Mouse (Mus musculus): ENCODE data around the gene Large2. TPM values are rescaled to one million over a fixed set of nuclear protein-coding genes. Genes with fewer than 3 reads are reported as not detected.

Gene Large2
- polyA plus RNA-seq, 2 experiments = 2.3 to 3.1 TPM

DNA sequence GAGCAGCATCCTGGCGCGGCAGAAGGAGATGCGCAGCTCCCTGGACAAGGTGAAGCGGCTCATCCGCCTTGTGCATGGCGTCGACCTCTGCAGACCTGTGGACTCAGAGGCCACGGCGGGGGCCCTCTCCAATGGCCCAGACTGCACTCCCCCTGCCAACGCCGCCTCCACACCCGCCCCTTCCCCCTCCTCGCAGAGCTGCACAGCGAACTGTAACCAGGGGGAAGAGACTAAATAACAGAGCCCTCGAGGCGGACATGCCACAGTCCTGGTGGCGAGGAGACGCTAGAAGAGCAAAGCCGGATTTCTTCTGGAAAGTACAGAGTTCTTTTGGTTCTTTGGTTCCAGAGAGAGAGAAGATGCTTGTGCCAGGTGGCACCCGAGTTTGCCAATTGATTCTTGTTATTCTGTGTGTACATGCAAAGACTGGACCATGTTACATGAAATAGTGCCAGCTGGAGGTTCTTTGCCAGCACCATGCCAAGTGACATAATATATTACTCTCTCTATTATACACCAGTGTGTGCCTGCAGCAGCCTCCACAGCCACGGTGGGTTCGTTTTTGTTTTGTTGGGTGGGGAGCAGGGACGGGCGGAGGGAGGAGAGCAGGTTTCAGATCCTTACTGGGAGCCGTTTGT, 14.4 kb downstream of the Large2 start:
- WGBS (ENCODE audit: insufficient replicate concordance) = 72% methylated on average over 25 of the region's 25 CpGs
- 0 out of 4 replicates have a peak, but pooled peaks cover 0 to 2% of the 10 kb centered on the region in 2 experiments for H3K4me1 ChIP-seq (replicated peaks; ENCODE audit: control insufficient read depth in 2 of 2, insufficient read depth in 2 of 2, low read length in 1 of 2)
- no peak overlapping the region for H3K9ac ChIP-seq (replicated peaks)
- no peak overlapping the region for H3K27ac ChIP-seq
- ATAC-seq (ENCODE audit: insufficient read depth) = no peak
- TF ChIP-seq CTCF (IDR thresholded peaks at IDR 0.05; ENCODE audit: low read depth) = no peak
- H3K36me3 ChIP-seq (replicated peaks; ENCODE audit: control insufficient read depth, insufficient read depth, low read depth) = no peaks in the 10 kb centered on the region
- H3K4me2 ChIP-seq (ENCODE audit: low read depth) = no peak overlapping the region
- H3K27me3 ChIP-seq (ENCODE audit: control insufficient read depth, insufficient read depth, low read length) = no peaks in the 10 kb centered on the region
- H3K9me3 ChIP-seq (ENCODE audit: control insufficient read depth, low read length) = no peaks in the 10 kb centered on the region
- H3K4me3 ChIP-seq (ENCODE audit: insufficient read depth in 1 of 2, low read depth in 2 of 2, low read length in 2 of 2) = no peak overlapping the region
- no peak for DNase-seq (ENCODE audit: low read depth in 3 of 3, low spot score in 3 of 3)

DNA sequence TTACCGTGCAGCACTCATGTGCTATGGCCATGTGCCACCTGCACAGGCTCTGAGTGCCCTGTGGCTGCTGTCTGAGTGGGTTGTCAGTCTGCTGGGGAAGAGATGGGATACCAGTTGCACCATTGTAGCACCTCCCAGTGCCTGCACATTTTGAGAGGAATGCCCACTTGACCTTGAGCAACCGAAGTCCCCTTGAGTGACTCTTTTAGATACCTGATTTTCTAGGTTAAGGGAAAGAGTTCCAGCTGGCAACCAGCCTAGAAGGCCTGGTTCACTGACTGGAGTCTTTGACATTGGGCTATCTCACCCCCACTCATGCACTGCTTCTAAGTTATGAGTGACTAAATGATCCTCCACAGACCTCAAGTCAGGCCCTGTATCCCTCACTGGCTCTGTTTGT, 15.4 kb downstream of the Large2 start:
- H3K27me3 ChIP-seq (ENCODE audit: control insufficient read depth, insufficient read depth, low read length) = no peaks in the 10 kb centered on the region
- TF ChIP-seq EP300 (IDR thresholded peaks at IDR 0.05; ENCODE audit: low read depth) (no peak), CTCF (IDR thresholded peaks at IDR 0.05; ENCODE audit: low read depth) (no peak)
- H3K9ac ChIP-seq (replicated peaks) = no peak overlapping the region
- DNase-seq (ENCODE audit: low read depth in 3 of 3, low spot score in 3 of 3) (no peak), ATAC-seq (ENCODE audit: insufficient read depth) (no peak)
- 80% methylated on average over 2 of the region's 2 CpGs for WGBS (ENCODE audit: insufficient replicate concordance)
- no peak overlapping the region for H3K4me3 ChIP-seq (ENCODE audit: insufficient read depth in 1 of 2, low read depth in 2 of 2, low read length in 2 of 2)
- no peaks in the 10 kb centered on the region for H3K9me3 ChIP-seq (ENCODE audit: control insufficient read depth, low read length)
- 0 out of 4 replicates have a peak, but pooled peaks cover 0 to 2% of the 10 kb centered on the region in 2 experiments for H3K4me1 ChIP-seq (replicated peaks; ENCODE audit: control insufficient read depth in 2 of 2, insufficient read depth in 2 of 2, low read length in 1 of 2)
- H3K4me2 ChIP-seq (ENCODE audit: low read depth) = no peak overlapping the region
- no peaks in the 10 kb centered on the region for H3K36me3 ChIP-seq (replicated peaks; ENCODE audit: control insufficient read depth, insufficient read depth, low read depth)
- H3K27ac ChIP-seq = no peak overlapping the region

DNA sequence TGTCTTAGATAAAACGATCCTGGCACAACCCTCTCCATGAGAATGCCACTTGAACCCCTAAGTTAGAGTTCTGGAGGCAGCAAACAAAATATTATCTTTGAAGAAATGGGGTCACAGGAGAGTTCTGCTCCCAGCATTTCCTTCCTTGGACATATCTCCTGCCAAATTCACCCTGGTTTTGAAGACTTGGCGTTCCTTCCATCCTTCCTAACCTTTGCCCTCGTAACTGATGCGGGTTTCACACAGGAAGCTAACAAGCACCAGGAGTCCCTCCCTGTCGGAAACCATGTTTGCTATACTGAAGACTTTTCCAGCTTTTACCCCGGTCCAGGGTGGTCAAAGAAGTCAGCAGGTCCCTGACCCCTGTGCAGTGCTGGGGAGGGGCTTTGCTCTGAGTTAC, 20.4 kb downstream of the Large2 start:
- Histone ChIP-seq H3K4me3 (ENCODE audit: insufficient read depth in 1 of 2, low read depth in 2 of 2, low read length in 2 of 2) (no peak overlapping the region), H3K36me3 (replicated peaks; ENCODE audit: control insufficient read depth, insufficient read depth, low read depth) (no peaks in the 10 kb centered on the region), H3K4me2 (ENCODE audit: low read depth) (no peak overlapping the region), H3K9ac (replicated peaks) (no peak overlapping the region), H3K27me3 (ENCODE audit: control insufficient read depth, insufficient read depth, low read length) (no peaks in the 10 kb centered on the region), H3K4me1 (replicated peaks; ENCODE audit: control insufficient read depth in 2 of 2, insufficient read depth in 2 of 2, low read length in 1 of 2) (no peaks in the 10 kb centered on the region), H3K27ac (no peak overlapping the region), H3K9me3 (ENCODE audit: control insufficient read depth, low read length) (no peaks in the 10 kb centered on the region)
- no peak for TF ChIP-seq EP300 (IDR thresholded peaks at IDR 0.05; ENCODE audit: low read depth)
- no peak for TF ChIP-seq CTCF (IDR thresholded peaks at IDR 0.05; ENCODE audit: low read depth)
- DNase-seq (ENCODE audit: low read depth in 3 of 3, low spot score in 3 of 3) (no peak), ATAC-seq (ENCODE audit: insufficient read depth) (no peak)
- 50% methylated on average over 6 of the region's 6 CpGs for WGBS (ENCODE audit: insufficient replicate concordance)

DNA sequence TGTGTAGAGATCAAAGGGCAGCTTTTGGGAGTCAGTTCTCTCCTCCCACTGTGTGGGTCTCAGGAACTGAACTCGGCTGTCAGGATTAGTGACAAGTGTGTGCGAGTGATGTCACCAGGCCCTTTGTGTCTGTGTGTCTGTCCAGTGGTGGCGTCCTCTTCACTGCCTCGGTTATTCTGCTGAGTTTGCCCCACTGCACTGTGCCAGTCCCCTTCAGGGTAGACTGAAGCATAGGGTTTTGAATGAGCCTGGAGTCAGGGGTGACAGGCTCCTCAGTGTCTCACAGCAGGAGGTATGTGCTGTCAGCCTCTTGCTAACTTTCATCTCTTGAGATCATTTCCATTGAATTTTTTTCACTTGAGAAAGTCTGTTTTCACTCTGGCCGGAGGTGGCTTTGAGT, 21.3 kb downstream of the Large2 start:
- Histone ChIP-seq H3K9ac (replicated peaks) (no peak overlapping the region), H3K4me2 (ENCODE audit: low read depth) (no peak overlapping the region), H3K36me3 (replicated peaks; ENCODE audit: control insufficient read depth, insufficient read depth, low read depth) (no peaks in the 10 kb centered on the region), H3K4me1 (replicated peaks; ENCODE audit: control insufficient read depth in 2 of 2, insufficient read depth in 2 of 2, low read length in 1 of 2) (no peaks in the 10 kb centered on the region), H3K4me3 (ENCODE audit: insufficient read depth in 1 of 2, low read depth in 2 of 2, low read length in 2 of 2) (no peak overlapping the region), H3K27me3 (ENCODE audit: control insufficient read depth, insufficient read depth, low read length) (no peaks in the 10 kb centered on the region), H3K27ac (no peak overlapping the region), H3K9me3 (ENCODE audit: control insufficient read depth, low read length) (no peaks in the 10 kb centered on the region)
- ATAC-seq (ENCODE audit: insufficient read depth) (no peak), DNase-seq (ENCODE audit: low read depth in 3 of 3, low spot score in 3 of 3) (no peak)
- WGBS (ENCODE audit: insufficient replicate concordance) = 61% methylated on average over 5 of the region's 5 CpGs
- TF ChIP-seq CTCF (IDR thresholded peaks at IDR 0.05; ENCODE audit: low read depth) = no peak

DNA sequence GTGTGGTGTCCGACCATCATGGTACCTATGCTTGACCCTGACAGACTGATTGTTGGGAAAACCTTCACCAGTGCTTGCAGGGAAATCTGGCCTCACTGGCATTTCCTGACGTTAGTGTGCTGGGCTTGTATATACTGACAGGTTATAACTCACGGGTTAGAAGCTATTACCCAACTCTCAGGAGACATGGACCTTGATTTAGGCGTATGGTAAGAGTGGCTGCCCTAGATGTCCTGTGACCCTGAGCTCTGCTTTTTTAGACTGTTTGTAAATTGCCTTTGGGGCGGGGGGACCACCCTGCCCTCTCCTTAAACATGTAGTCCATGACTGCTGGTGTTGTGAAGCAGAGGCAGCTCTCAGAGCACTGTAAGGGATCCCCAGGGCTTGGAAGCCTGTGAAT, 24.0 kb downstream of the Large2 start:
- H3K27ac ChIP-seq = no peak overlapping the region
- no peak for ATAC-seq (ENCODE audit: insufficient read depth)
- H3K4me3 ChIP-seq (ENCODE audit: insufficient read depth in 1 of 2, low read depth in 2 of 2, low read length in 2 of 2) = no peak overlapping the region
- no peak for DNase-seq (ENCODE audit: low read depth in 3 of 3, low spot score in 3 of 3)
- no peaks in the 10 kb centered on the region for H3K27me3 ChIP-seq (ENCODE audit: control insufficient read depth, insufficient read depth, low read length)
- H3K36me3 ChIP-seq (replicated peaks; ENCODE audit: control insufficient read depth, insufficient read depth, low read depth) = no peaks in the 10 kb centered on the region
- 41% methylated on average over 5 of the region's 5 CpGs for WGBS (ENCODE audit: insufficient replicate concordance)
- TF ChIP-seq CTCF (IDR thresholded peaks at IDR 0.05; ENCODE audit: low read depth) (no peak), EP300 (IDR thresholded peaks at IDR 0.05; ENCODE audit: low read depth) (no peak)
- no peaks in the 10 kb centered on the region for H3K9me3 ChIP-seq (ENCODE audit: control insufficient read depth, low read length)
- no peak overlapping the region for H3K9ac ChIP-seq (replicated peaks)
- H3K4me1 ChIP-seq (replicated peaks; ENCODE audit: control insufficient read depth in 2 of 2, insufficient read depth in 2 of 2, low read length in 1 of 2) = no peaks in the 10 kb centered on the region
- no peak overlapping the region for H3K4me2 ChIP-seq (ENCODE audit: low read depth)

Data from liver, embryonic 14.5 days (tissue).